Mouse (Mus musculus): ENCODE measurements around the gene Tmem240. TPM values are rescaled to one million over a fixed set of nuclear protein-coding genes. Genes with fewer than 3 reads are reported as not detected.
A peak's percentile ranks its signal among the peaks of the same experiment; 100 is the strongest.
"Not testable (repeated sequence)": the region's sequence is repeated elsewhere in the genome, so short reads cannot be mapped to it uniquely, and the experiment has no call there.

Tmem240 gene
- under 1 TPM; 0.41 to 0.67 TPM for total RNA-seq (2021)
- long read RNA-seq, experiment 1, result 0 reads
- long read RNA-seq, experiment 2, full-length matches to known transcripts, result 1 of 1 reads
- long read RNA-seq, experiment 2, partial matches to known transcripts, result 0 of 1 reads
- long read RNA-seq, experiment 2, other reads (novel, unspliced or antisense), result 0 of 1 reads

GRCm38 (mm10) chr4:155734350-155734941, at the start of gene Tmem240:
Gene Tmem240 (plus strand): TSS chr4:155734800.
- intact Hi-C loops (cut with DNase I), result no loop called here
- peak within 1 kb of the TSS; percentile 92 for H3K27ac ChIP-seq
- DNase-seq, result peak; percentile 93
- H3K4me3 ChIP-seq, result peak within 1 kb of the TSS; percentile 90
- no peak for TF ChIP-seq CTCF (IDR thresholded peaks at IDR 0.05)

- H3K4me3 ChIP-seq; intact Hi-C loops (cut with DNase I); H3K27ac ChIP-seq; DNase-seq: not testable (repeated sequence)
Measured at GRCm38 (mm10) chr4:155687764-155688163, 46.8 kb upstream of the Tmem240 start.

GRCm38 (mm10) chr4:155690571-155691375, 43.8 kb upstream of the Tmem240 start:
- DNase-seq, result no peak
- intact Hi-C loops (cut with DNase I), result no loop called here
- TF ChIP-seq CTCF (IDR thresholded peaks at IDR 0.05), result no peak
- Histone ChIP-seq H3K27ac (no peak overlapping the region), H3K4me3 (no peak overlapping the region)

GRCm38 (mm10) chr4:155692421-155692820, 42.2 kb upstream of the Tmem240 start:
- intact Hi-C loops (cut with DNase I), result no loop called here
- TF ChIP-seq CTCF (IDR thresholded peaks at IDR 0.05), result no peak
- DNase-seq, result no peak
- Histone ChIP-seq H3K27ac (no peak overlapping the region), H3K4me3 (no peak overlapping the region)

GRCm38 (mm10) chr4:155694111-155694481, 40.5 kb upstream of the Tmem240 start, which contains the start of gene Fndc10:
Gene Fndc10 (plus strand): TSS chr4:155694342.
- intact Hi-C loops (cut with DNase I), result no loop called here
- TF ChIP-seq CTCF (IDR thresholded peaks at IDR 0.05), result peak; percentile 25; the same call in 1 of the 2 replicates
- Histone ChIP-seq H3K27ac (peak within 1 kb of the TSS; percentile 81), H3K4me3 (peak within 1 kb of the TSS; percentile 87)
- DNase-seq, result no peak

- H3K27ac ChIP-seq, result peak overlapping the region; percentile 81
- H3K4me3 ChIP-seq, result peak overlapping the region; percentile 87
- DNase-seq, result peak; percentile 74
- peak; percentile 45 for TF ChIP-seq CTCF (IDR thresholded peaks at IDR 0.05)
- intact Hi-C loops (cut with DNase I), result no loop called here
Measured at GRCm38 (mm10) chr4:155694482-155695401, 39.9 kb upstream of the Tmem240 start.

- peak overlapping the region; percentile 87 for H3K4me3 ChIP-seq
- intact Hi-C loops (cut with DNase I), result no loop called here
Measured at GRCm38 (mm10) chr4:155695531-155696062, 39.0 kb upstream of the Tmem240 start.

GRCm38 (mm10) chr4:155696261-155697255, 38.0 kb upstream of the Tmem240 start:
- H3K4me3 ChIP-seq, result no peak overlapping the region
- H3K27ac ChIP-seq, result no peak overlapping the region
- intact Hi-C loops (cut with DNase I), result no loop called here
- no peak for TF ChIP-seq CTCF (IDR thresholded peaks at IDR 0.05)
- no peak for DNase-seq

More at GRCm38 (mm10) chr4:155695531-155696062, 39.0 kb upstream of the Tmem240 start:
- no peak for TF ChIP-seq CTCF (IDR thresholded peaks at IDR 0.05)
- DNase-seq, result no peak
- H3K27ac ChIP-seq, result no peak overlapping the region

- no peak overlapping the region for H3K4me3 ChIP-seq
- no peak overlapping the region for H3K27ac ChIP-seq
- no peak for DNase-seq
- intact Hi-C loops (cut with DNase I), result loop anchor here (5.0 to 10.0 kb wide), 3 partner anchors 73 to 336 kb away; partner anchors contain the start of gene Prkcz
- peak; percentile 66 for TF ChIP-seq CTCF (IDR thresholded peaks at IDR 0.05)
Measured at GRCm38 (mm10) chr4:155700425-155700824, 34.2 kb upstream of the Tmem240 start.

GRCm38 (mm10) chr4:155703425-155703929, 31.1 kb upstream of the Tmem240 start:
- Histone ChIP-seq H3K27ac (no peak overlapping the region), H3K4me3 (no peak overlapping the region)
- no peak for DNase-seq
- TF ChIP-seq CTCF (IDR thresholded peaks at IDR 0.05), result no peak
- intact Hi-C loops (cut with DNase I), result loop anchor here (5.0 to 10.0 kb wide), 3 partner anchors 76 to 339 kb away; partner anchors contain the start of gene Prkcz

Data from gastrocnemius, adult 2 months (tissue).